Mouse (Mus musculus) forebrain, embryonic 16.5 days (tissue): ENCODE results near the gene Tppp2. TPM values are rescaled to one million over a fixed set of nuclear protein-coding genes. Genes with fewer than 3 reads are reported as not detected.

ENCODE experiments used
- ATAC-seq: fragments of 200-750 bp; cut with Nextera tagmentation; 2 replicates; pipeline ENCODE4 v1.8.0; 2017; ENCODE audit warnings: mild to moderate bottlenecking, moderate library complexity
- H3K27ac ChIP-seq: fragments of 300-500 bp; sonication (generic); 2 replicates; pipeline ENCODE4 v1.5.1; 2014; ENCODE audit warnings: low read length, control low read depth
- H3K27me3 ChIP-seq: fragments of 300-500 bp; sonication (generic); replicated peaks from 2 replicates; pipeline ENCODE4 v1.6.1; 2014; ENCODE audit warnings: low read length; ENCODE audit not compliant: control insufficient read depth, insufficient read depth
- H3K36me3 ChIP-seq: fragments of 300-500 bp; sonication (generic); 2 replicates; pipeline ENCODE4 v1.6.1; 2014; ENCODE audit not compliant: control insufficient read depth, insufficient read depth
- H3K4me1 ChIP-seq: fragments of 300-500 bp; sonication (generic); replicated peaks from 2 replicates; pipeline ENCODE4 v1.6.1; 2014; ENCODE audit warnings: low read length; ENCODE audit not compliant: control insufficient read depth, insufficient read depth
- H3K4me2 ChIP-seq: fragments of 300-500 bp; sonication (generic); 2 replicates; pipeline ENCODE4 v1.6.1; 2014; ENCODE audit warnings: mild to moderate bottlenecking, low read length, control low read depth
- H3K4me3 ChIP-seq: fragments of 300-500 bp; sonication (generic); replicated peaks from 2 replicates; pipeline ENCODE4 v1.5.1; 2014; ENCODE audit warnings: mild to moderate bottlenecking, low read length, control low read depth
- H3K9ac ChIP-seq: fragments of 300-500 bp; sonication (generic); replicated peaks from 2 replicates; pipeline ENCODE4 v1.6.1; 2014; ENCODE audit warnings: low read depth, low read length, control low read depth
- H3K9me3 ChIP-seq: fragments of 300-500 bp; sonication (generic); 2 replicates; pipeline ENCODE4 v1.6.1; 2016; ENCODE audit warnings: low read length; ENCODE audit not compliant: control insufficient read depth
- WGBS: fragments of 180-500 bp; shearing (Covaris S2); extraction: QIAGEN DNeasy Blood & Tissue Kit; methylation state at CpG from one replicate; pipeline ENCODE4 v1.1.7; 2014; 5-methylcytosine and 5-hydroxymethylcytosine counted together
- polyA plus RNA-seq: library from polyadenylated mRNA; unstranded; fragments of >200 nt; fragmentation: Nextera tagmentation; extraction: Ambion mirVana; gene quantifications from 2 replicates; pipeline ENCODE4 v1.2.1, GENCODE M21; 2015

Tppp2 gene
- polyA plus RNA-seq, 1 experiment from 2014 or later = not detected

- no peak for ATAC-seq
- Histone ChIP-seq H3K4me3 (no peak overlapping the region), H3K9me3 (no peaks in the 10 kb centered on the region), H3K9ac (no peak overlapping the region), H3K27ac (no peak overlapping the region), H3K36me3 (no peaks in the 10 kb centered on the region), H3K4me1 (no peaks in the 10 kb centered on the region), H3K27me3 (no peaks in the 10 kb centered on the region), H3K4me2 (no peak overlapping the region)
- 69% methylated on average over 7 of the region's 7 CpGs for WGBS
These were observed 13.5 kb upstream of the Tppp2 start for GRCm38 (mm10) chr14:51904706-51905105.

DNA sequence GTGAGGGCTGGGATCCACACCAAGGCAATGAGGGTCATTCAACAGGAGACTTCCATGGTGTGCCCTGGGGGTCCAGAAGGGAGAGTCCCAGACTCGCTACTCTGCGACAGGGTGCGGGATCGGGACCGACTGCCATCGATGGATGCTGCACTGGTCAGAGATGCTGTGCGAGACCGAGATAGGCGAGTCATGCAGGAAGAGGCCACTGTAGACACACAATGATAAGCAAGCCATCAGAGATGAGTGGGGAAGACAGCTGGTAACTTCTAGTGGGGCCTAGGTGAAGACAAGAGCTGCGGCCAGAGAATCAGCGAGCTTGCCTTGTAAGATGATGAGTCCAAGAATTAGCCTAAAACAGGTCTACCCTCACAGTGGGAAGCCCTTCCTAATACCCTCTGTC lies 12.1 kb upstream of the Tppp2 start:
- H3K27ac ChIP-seq = no peak overlapping the region
- no peak overlapping the region for H3K4me2 ChIP-seq
- no peaks in the 10 kb centered on the region for H3K36me3 ChIP-seq
- no peak overlapping the region for H3K4me3 ChIP-seq
- no peak overlapping the region for H3K9ac ChIP-seq
- no peaks in the 10 kb centered on the region for H3K4me1 ChIP-seq
- ATAC-seq = no peak
- H3K9me3 ChIP-seq = no peaks in the 10 kb centered on the region
- no peaks in the 10 kb centered on the region for H3K27me3 ChIP-seq
- WGBS = 97% methylated on average over 11 of the region's 11 CpGs

- Histone ChIP-seq H3K9me3 (no peaks in the 10 kb centered on the region), H3K4me3 (no peak overlapping the region), H3K4me2 (no peak overlapping the region), H3K36me3 (no peaks in the 10 kb centered on the region), H3K27me3 (no peaks in the 10 kb centered on the region), H3K4me1 (peaks cover 19% of the 10 kb centered on the region), H3K9ac (no peak overlapping the region), H3K27ac (no peak overlapping the region)
- ATAC-seq = no peak
- 84% methylated on average over 10 of the region's 10 CpGs for WGBS
These were observed 6.9 kb upstream of the Tppp2 start for GRCm38 (mm10) chr14:51911301-51911700.

GRCm38 (mm10) chr14:51912391-51913061 lies 5.7 kb upstream of the Tppp2 start:
- Histone ChIP-seq H3K27ac (peak overlapping the region; percentile 86; the same call in 1 of the 2 replicates), H3K36me3 (no peaks in the 10 kb centered on the region), H3K4me3 (peak overlapping the region; percentile 71), H3K9me3 (no peaks in the 10 kb centered on the region), H3K27me3 (no peaks in the 10 kb centered on the region), H3K4me1 (peaks cover 19% of the 10 kb centered on the region), H3K9ac (peak overlapping the region; percentile 77), H3K4me2 (peak overlapping the region; percentile 97)
- 9% methylated on average over 14 of the region's 14 CpGs for whole genome bisulfite sequencing
- peak; percentile 11; the same call in 1 of the 2 replicates for ATAC-seq

DNA sequence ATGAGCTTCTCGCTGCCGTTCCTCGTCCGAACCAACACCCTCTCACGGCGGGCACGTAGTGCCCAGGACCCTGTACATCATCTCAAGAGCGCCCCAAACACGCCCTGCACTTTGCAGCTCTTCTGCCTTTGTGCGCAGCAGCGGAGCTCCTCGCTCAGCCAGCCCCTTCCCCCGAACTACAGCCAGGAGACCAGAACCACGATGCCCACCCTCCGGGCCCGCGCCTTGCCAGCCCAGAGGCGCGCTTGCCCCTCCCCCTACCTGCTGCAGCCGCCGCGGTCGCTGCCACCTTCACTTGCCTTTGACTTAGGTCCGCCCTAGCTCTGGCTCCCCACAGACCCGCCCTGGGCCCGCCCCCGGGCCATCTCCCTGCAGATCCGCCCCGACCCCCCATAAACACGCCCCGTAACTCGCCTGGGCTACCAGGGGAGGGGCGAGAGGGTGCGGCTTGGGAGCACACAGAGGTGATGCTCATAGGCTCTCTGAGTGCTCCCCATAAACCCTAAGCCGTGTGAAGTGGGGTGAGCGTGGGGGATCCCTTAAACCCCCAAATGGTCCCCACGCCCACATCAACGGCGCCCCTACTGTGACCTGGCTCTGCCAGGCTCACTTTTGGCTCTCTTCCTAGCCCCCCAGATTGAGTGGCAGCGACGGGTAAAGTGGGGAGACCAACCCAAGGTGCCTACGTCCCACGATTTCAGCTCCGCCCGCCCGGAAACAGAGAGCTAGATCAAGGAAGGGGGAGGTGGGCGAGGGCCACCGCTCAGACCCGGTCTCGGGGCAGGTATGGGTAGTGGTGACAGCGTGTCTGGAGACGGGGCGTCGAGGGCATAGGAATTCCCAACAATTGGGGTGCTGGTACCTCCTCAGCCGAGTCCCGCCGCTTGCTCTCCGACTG lies 4.9 kb upstream of the Tppp2 start:
- under 1% methylated on average over 58 of the region's 58 CpGs for WGBS
- H3K4me1 ChIP-seq = peaks cover 19% of the 10 kb centered on the region
- H3K4me3 ChIP-seq = peak overlapping the region; percentile 71
- peak overlapping the region; percentile 86 for H3K27ac ChIP-seq
- no peaks in the 10 kb centered on the region for H3K36me3 ChIP-seq
- peak; percentile 79 for ATAC-seq
- no peaks in the 10 kb centered on the region for H3K9me3 ChIP-seq
- H3K27me3 ChIP-seq = no peaks in the 10 kb centered on the region
- peak overlapping the region; percentile 97 for H3K4me2 ChIP-seq
- peak overlapping the region; percentile 77 for H3K9ac ChIP-seq

- WGBS = under 1% methylated on average over 23 of the region's 23 CpGs
- Histone ChIP-seq H3K4me3 (peak within 1 kb of the TSS; percentile 71), H3K4me2 (peak within 1 kb of the TSS; percentile 97)
These were observed 4.1 kb upstream of the Tppp2 start, which contains the start of gene Ndrg2 for GRCm38 (mm10) chr14:51913960-51914762. Gene Ndrg2 (minus strand): TSS chr14:51914158.

DNA sequence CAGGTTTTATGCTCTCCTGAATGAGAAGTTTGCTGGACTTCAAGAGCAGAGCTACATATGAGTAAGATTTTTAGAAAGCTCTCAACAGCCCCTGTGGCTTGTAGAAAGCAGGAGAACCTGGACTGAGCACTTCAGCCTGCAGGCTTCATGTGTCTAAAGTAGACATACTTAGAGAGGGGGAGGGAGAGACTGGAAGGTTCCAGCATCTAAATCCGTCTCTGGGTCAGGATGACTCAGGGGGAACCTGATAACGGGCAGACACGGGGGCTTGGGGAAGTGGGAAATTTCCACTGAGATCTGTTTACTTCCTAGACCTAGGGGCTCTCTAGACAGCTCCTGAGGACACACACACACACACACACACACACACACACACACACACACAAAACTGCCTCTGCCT lies 3.2 kb upstream of the Tppp2 start:
- WGBS = 7% methylated on average over 3 of the region's 3 CpGs
- Histone ChIP-seq H3K27me3 (no peaks in the 10 kb centered on the region), H3K4me2 (no peak overlapping the region)

More at GRCm38 (mm10) chr14:51913960-51914762, 4.1 kb upstream of the Tppp2 start, which contains the start of gene Ndrg2:
- Histone ChIP-seq H3K27ac (peak within 1 kb of the TSS; percentile 86), H3K9ac (peak within 1 kb of the TSS; percentile 77), H3K27me3 (no peaks in the 10 kb centered on the region), H3K4me1 (peaks cover 19% of the 10 kb centered on the region), H3K9me3 (no peaks in the 10 kb centered on the region), H3K36me3 (no peaks in the 10 kb centered on the region)
- ATAC-seq = peak; percentile 75

DNA sequence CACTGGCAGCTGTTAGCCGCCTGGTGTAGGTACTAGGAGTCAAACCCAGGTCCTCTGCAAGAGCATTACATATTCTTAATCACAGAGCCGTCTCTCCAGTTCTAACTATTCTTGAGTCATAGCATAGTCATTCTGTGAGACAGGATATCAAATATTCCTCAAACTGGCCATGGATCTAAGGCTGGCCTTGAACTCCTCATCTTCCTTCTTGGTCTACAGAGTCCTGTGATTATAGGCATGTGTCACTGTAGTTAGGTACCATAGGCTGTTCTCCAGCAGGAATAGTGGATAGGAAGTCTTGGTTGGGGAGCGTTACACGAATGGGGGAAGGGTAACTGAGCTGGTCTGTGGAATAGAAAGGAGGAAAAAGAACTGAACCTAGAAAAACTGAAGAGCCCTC lies 1.7 kb upstream of the Tppp2 start:
- H3K4me3 ChIP-seq = no peak overlapping the region
- WGBS = 89% methylated on average over 4 of the region's 4 CpGs
- H3K9me3 ChIP-seq = no peaks in the 10 kb centered on the region
- H3K27ac ChIP-seq = no peak overlapping the region
- H3K36me3 ChIP-seq = no peaks in the 10 kb centered on the region
- H3K4me1 ChIP-seq = peaks cover 19% of the 10 kb centered on the region
- no peak for ATAC-seq
- H3K27me3 ChIP-seq = no peaks in the 10 kb centered on the region
- H3K4me2 ChIP-seq = no peak overlapping the region
- H3K9ac ChIP-seq = no peak overlapping the region

More for the DNA sequence above, 3.2 kb upstream of the Tppp2 start:
- H3K9ac ChIP-seq = no peak overlapping the region
- H3K36me3 ChIP-seq = no peaks in the 10 kb centered on the region
- H3K4me1 ChIP-seq = peaks cover 19% of the 10 kb centered on the region
- H3K4me3 ChIP-seq = no peak overlapping the region
- peak overlapping the region; percentile 86 for H3K27ac ChIP-seq
- ATAC-seq = no peak
- no peaks in the 10 kb centered on the region for H3K9me3 ChIP-seq

GRCm38 (mm10) chr14:51918966-51919365 lies 741 bp downstream of the Tppp2 start:
- no peaks in the 10 kb centered on the region for H3K36me3 ChIP-seq
- no peak overlapping the region for H3K27ac ChIP-seq
- H3K27me3 ChIP-seq = no peaks in the 10 kb centered on the region
- no peak overlapping the region for H3K4me2 ChIP-seq
- H3K9me3 ChIP-seq = no peaks in the 10 kb centered on the region
- no peak overlapping the region for H3K4me3 ChIP-seq
- H3K9ac ChIP-seq = no peak overlapping the region
- WGBS = 91% methylated on average over 4 of the region's 4 CpGs
- ATAC-seq = no peak
- peaks cover 13% of the 10 kb centered on the region for H3K4me1 ChIP-seq
